Mouse (Mus musculus) fat pad, adult 2 months (tissue): ENCODE measurements at regions not wholly inside any gene's neighbourhood (a gene's known extent, or its start where the extent isn't known, plus 50 kb on each side); places are given as distances from the start of the nearest gene placed in this dataset.

Source experiments
- DNase-seq: peaks from one replicate; pipeline ENCODE4 v3.0.0-alpha.2; 2011; ENCODE audit warnings: low read depth, low spot score; ENCODE audit errors: extremely low read depth

DNA sequence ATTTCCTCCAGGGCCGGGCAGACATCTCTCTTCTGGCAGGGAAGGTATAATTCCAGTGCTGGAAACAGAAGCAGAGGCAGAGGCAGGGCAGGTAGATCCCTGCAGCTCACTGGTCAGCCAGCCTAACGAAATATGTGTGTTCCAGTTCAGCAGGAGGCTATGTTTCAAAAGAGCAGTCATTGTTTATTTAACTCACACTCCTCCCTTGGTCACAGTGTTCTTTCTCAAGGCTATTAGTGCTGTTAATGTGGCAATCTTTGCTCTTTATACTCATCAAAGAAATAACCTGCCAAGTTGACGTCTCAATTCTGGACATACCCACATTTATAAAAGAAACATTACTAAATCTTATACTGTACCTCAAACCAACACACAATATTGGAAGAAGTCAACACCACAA lies 253.3 kb upstream of the Adgrl3 start:
- DNase-seq: peak; percentile 59

GRCm38 (mm10) chr5:80783892-80784291 lies 236.0 kb upstream of the Adgrl3 start:
- DNase-seq: no peak

GRCm38 (mm10) chr5:80784746-80785145 lies 235.2 kb upstream of the Adgrl3 start:
- DNase-seq: no peak

GRCm38 (mm10) chr5:80791658-80792057 lies 228.3 kb upstream of the Adgrl3 start:
- no peak for DNase-seq

DNA sequence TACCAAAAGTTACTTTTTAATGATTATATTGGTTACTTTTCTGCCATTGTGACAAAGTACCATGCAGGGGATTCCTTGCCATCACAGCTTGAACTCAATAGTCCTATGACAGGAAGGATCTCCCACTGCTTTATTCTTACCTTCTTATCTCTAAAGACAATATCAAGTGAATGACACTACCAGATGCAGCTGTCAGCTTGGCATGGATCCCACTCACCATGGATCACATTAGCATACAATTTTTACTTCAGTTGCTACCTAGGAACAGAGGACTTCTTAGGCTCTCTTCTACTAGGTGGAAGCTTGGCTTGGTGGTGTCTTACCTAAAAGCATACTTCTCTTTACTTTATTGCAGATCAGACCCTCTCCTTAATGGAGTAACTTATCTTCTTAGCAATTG lies 220.2 kb upstream of the Adgrl3 start:
- DNase-seq: no peak

DNA sequence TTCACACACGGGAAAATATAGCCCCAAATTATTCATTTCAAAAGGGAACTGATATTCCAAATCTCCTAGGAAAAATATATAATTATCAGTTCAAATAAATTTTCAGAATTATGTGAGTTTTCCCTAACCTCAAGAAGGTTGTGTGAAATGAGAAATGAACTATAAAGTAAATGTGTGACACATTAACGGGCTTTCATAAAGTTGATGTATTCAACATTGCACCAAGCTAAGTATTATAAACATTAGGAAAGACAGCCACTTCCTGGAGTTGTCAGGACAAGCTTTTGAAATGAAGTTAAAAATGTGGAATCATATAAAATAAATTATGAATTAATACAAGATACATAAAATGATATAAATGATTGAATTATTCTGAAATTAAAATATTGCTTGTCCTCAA lies 207.0 kb upstream of the Adgrl3 start:
- no peak for DNase-seq

DNA sequence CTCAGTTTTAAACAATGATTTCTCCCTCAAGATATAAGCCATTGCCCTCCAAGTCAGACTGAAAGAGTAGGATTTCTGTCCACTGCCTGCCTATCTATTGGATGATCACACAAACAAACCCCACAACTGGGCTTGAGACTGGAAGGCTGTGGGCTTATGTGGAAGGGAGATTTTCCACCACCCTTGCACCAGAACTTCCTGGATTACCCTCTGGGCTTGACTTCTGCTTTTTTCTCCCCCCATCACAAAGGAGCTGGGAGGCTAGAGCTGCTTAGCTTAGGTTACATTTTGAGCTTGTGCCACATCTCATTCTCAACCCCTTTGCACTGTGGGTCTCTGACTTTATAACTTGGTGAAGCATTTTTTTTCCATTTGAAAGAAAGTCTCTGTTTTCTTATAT lies 200.7 kb upstream of the Adgrl3 start:
- no peak for DNase-seq

DNA sequence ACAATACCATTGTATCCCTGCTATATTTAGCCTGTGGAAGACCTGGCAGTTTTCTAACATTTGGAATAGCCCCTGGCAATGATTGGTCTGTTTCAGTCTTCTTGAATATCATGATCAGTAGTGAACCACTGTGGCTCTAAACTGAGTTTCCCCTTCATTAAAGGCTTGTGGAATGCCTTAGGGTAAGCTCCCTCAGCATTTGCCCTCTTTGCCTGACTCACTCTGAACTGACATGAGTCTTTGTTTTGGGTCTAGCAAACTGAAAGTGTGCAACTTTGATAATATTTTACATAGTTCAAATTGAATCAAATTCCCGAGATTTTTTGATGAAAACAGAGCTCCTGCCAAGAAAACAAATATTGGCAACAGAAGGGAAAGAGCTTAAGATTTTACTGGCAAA lies 177.4 kb upstream of the Adgrl3 start:
- no peak for DNase-seq

GRCm38 (mm10) chr5:80855034-80855433 lies 164.9 kb upstream of the Adgrl3 start:
- no peak for DNase-seq

DNA sequence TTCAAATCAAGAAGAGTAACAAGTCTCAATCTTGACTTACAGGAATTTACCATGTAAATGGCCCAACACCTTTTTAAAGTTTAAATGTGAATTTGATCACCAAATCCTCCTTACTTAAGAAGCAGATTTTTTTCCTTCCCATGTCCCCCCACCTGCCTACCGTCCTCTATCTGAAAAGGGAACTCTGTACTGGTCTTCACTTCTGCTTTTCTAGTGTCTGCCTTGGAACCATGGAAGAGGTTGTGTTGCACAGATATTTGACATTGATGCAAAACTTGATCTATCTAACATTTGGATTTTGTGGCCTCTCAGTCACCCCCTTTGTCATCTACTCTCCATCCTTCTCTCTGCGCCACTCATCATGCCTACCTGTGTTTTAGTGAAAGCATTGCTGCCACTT lies 143.3 kb upstream of the Adgrl3 start:
- no peak for DNase-seq

GRCm38 (mm10) chr5:80898230-80898629 lies 121.7 kb upstream of the Adgrl3 start:
- DNase-seq: no peak

GRCm38 (mm10) chr5:80908771-80909170 lies 111.2 kb upstream of the Adgrl3 start:
- no peak for DNase-seq

DNA sequence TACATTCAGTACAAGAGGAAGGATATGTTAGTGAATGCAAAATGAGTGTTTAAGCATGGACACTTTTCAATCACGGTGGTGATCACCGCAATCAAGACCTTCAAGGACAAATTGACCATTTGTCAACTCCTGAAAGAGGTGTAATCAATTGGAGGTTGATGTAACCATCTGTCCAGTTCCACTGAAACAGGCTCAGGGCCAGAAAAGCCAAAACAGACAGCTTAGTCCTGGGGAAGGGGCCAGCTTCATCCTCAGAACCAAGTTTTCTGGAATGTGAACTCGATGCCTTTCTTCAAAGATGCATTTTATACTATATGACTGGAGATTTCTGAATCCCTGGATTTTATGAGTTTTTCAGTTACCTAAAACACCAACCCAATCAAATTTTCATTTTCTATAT lies 81.1 kb upstream of the Adgrl3 start:
- DNase-seq: no peak

GRCm38 (mm10) chr5:80951861-80952599 lies 67.9 kb upstream of the Adgrl3 start:
- DNase-seq: no peak

DNA sequence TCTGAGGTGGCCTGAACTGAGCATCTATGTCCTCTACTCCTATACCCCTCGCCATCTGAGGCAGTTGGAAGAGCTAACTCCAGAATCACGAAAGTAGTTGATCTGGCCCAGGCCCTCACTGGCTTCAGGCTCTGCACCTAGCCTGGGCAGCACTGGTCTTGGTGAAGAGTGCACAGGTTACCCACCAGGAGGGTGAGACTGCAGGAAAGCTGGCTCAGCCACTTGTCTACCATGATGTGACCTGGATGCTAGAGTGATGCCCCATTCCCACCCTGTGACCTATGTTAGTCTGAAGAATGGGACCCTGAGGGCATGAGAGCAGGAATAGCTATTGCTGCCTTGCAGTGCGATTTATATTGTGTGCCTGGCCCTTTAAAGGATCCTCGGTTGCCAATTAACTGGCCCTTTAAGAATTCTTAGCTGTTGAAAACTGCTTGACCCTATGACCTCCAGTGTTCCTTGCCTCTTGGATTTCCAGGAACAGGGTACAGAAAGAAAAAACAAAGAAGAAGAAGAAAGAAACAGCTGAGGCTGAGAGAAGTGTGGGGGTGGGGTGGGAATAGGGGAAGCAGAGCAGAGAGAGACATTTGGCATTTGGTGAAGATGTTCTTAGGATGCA lies 67.2 kb upstream of the Adgrl3 start:
- DNase-seq: no peak
